Mouse (Mus musculus): ENCODE data around the gene Ttll11. TPM values are rescaled to one million over a fixed set of nuclear protein-coding genes. Genes with fewer than 3 reads are reported as not detected.

The Ttll11 gene
- polyA plus RNA-seq, 1 experiment, result 0.46 TPM

GRCm38 (mm10) chr2:35713460-35713859 lies 266.3 kb downstream of the Ttll11 start:
- 91% methylated on average over 7 of the region's 7 CpGs for WGBS
- Histone ChIP-seq H3K27ac (ENCODE audit: control insufficient read depth, insufficient read depth, low read length) (no peak overlapping the region), H3K36me3 (ENCODE audit: control insufficient read depth, insufficient read depth, low read length) (no peaks in the 10 kb centered on the region), H3K4me1 (replicated peaks; ENCODE audit: control insufficient read depth, insufficient read depth, low read length) (peaks cover 17% of the 10 kb centered on the region), H3K27me3 (ENCODE audit: control insufficient read depth, insufficient read depth, low read length) (no peaks in the 10 kb centered on the region), H3K4me3 (ENCODE audit: control insufficient read depth, insufficient read depth, low read length) (no peak overlapping the region)
- TF ChIP-seq CTCF (IDR thresholded peaks at IDR 0.05; ENCODE audit: borderline replicate concordance, control insufficient read depth, extremely low read depth, insufficient read depth, low read length, poor library complexity) (no peak), POLR2A (IDR thresholded peaks at IDR 0.05; ENCODE audit: control insufficient read depth, extremely low read depth, insufficient read depth, low read length, poor library complexity) (no peak)
- no peak for DNase-seq

- H3K4me3 ChIP-seq (ENCODE audit: control insufficient read depth, insufficient read depth, low read length), result no peak overlapping the region
- no peak for TF ChIP-seq CTCF (IDR thresholded peaks at IDR 0.05; ENCODE audit: borderline replicate concordance, control insufficient read depth, extremely low read depth, insufficient read depth, low read length, poor library complexity)
- no peaks in the 10 kb centered on the region for H3K36me3 ChIP-seq (ENCODE audit: control insufficient read depth, insufficient read depth, low read length)
- H3K27ac ChIP-seq (ENCODE audit: control insufficient read depth, insufficient read depth, low read length), result no peak overlapping the region
- peaks cover 19% of the 10 kb centered on the region for H3K4me1 ChIP-seq (replicated peaks; ENCODE audit: control insufficient read depth, insufficient read depth, low read length)
- no peaks in the 10 kb centered on the region for H3K27me3 ChIP-seq (ENCODE audit: control insufficient read depth, insufficient read depth, low read length)
- 95% methylated on average over 5 of the region's 5 CpGs for WGBS
- DNase-seq, result no peak
These were observed 267.1 kb downstream of the Ttll11 start for GRCm38 (mm10) chr2:35712611-35713010.

- DNase-seq, result no peak
- no peak overlapping the region for H3K4me3 ChIP-seq (ENCODE audit: control insufficient read depth, insufficient read depth, low read length)
- 99% methylated on average over 3 of the region's 3 CpGs for WGBS
- peaks cover 6% of the 10 kb centered on the region for H3K4me1 ChIP-seq (replicated peaks; ENCODE audit: control insufficient read depth, insufficient read depth, low read length)
- H3K36me3 ChIP-seq (ENCODE audit: control insufficient read depth, insufficient read depth, low read length), result no peaks in the 10 kb centered on the region
- TF ChIP-seq CTCF (IDR thresholded peaks at IDR 0.05; ENCODE audit: borderline replicate concordance, control insufficient read depth, extremely low read depth, insufficient read depth, low read length, poor library complexity) (no peak), POLR2A (IDR thresholded peaks at IDR 0.05; ENCODE audit: control insufficient read depth, extremely low read depth, insufficient read depth, low read length, poor library complexity) (no peak)
- H3K27ac ChIP-seq (ENCODE audit: control insufficient read depth, insufficient read depth, low read length), result no peak overlapping the region
- H3K27me3 ChIP-seq (ENCODE audit: control insufficient read depth, insufficient read depth, low read length), result no peaks in the 10 kb centered on the region
These were observed 276.5 kb downstream of the Ttll11 start for GRCm38 (mm10) chr2:35703241-35703640.

GRCm38 (mm10) chr2:35702608-35703007 lies 277.1 kb downstream of the Ttll11 start:
- TF ChIP-seq CTCF (IDR thresholded peaks at IDR 0.05; ENCODE audit: borderline replicate concordance, control insufficient read depth, extremely low read depth, insufficient read depth, low read length, poor library complexity) (no peak), POLR2A (IDR thresholded peaks at IDR 0.05; ENCODE audit: control insufficient read depth, extremely low read depth, insufficient read depth, low read length, poor library complexity) (no peak)
- WGBS, result 95% methylated on average over 6 of the region's 6 CpGs
- DNase-seq, result no peak
- Histone ChIP-seq H3K4me1 (replicated peaks; ENCODE audit: control insufficient read depth, insufficient read depth, low read length) (peaks cover 6% of the 10 kb centered on the region), H3K36me3 (ENCODE audit: control insufficient read depth, insufficient read depth, low read length) (no peaks in the 10 kb centered on the region), H3K27me3 (ENCODE audit: control insufficient read depth, insufficient read depth, low read length) (no peaks in the 10 kb centered on the region), H3K27ac (ENCODE audit: control insufficient read depth, insufficient read depth, low read length) (no peak overlapping the region), H3K4me3 (ENCODE audit: control insufficient read depth, insufficient read depth, low read length) (no peak overlapping the region)

- TF ChIP-seq CTCF (IDR thresholded peaks at IDR 0.05; ENCODE audit: borderline replicate concordance, control insufficient read depth, extremely low read depth, insufficient read depth, low read length, poor library complexity) (no peak), POLR2A (IDR thresholded peaks at IDR 0.05; ENCODE audit: control insufficient read depth, extremely low read depth, insufficient read depth, low read length, poor library complexity) (no peak)
- WGBS, result 94% methylated on average over 7 of the region's 7 CpGs
- no peak overlapping the region for H3K4me3 ChIP-seq (ENCODE audit: control insufficient read depth, insufficient read depth, low read length)
- no peaks in the 10 kb centered on the region for H3K36me3 ChIP-seq (ENCODE audit: control insufficient read depth, insufficient read depth, low read length)
- DNase-seq, result no peak
- no peaks in the 10 kb centered on the region for H3K27me3 ChIP-seq (ENCODE audit: control insufficient read depth, insufficient read depth, low read length)
- peaks cover 6% of the 10 kb centered on the region for H3K4me1 ChIP-seq (replicated peaks; ENCODE audit: control insufficient read depth, insufficient read depth, low read length)
- H3K27ac ChIP-seq (ENCODE audit: control insufficient read depth, insufficient read depth, low read length), result no peak overlapping the region
These were observed 277.7 kb downstream of the Ttll11 start for GRCm38 (mm10) chr2:35702001-35702400.

Other genes with a start within 250 kb of the Ttll11 start
- gene Ndufa8, start 69.5 kb upstream of the Ttll11 start, polyA plus RNA-seq (2012; rRNA removed), result 75.4 and 83.9 TPM in 2 replicates
- 0.26 TPM in 1 of 2 replicates, not detected in the other for gene Morn5, start 69.5 kb upstream of the Ttll11 start, polyA plus RNA-seq (2012; rRNA removed)
- 0.58 and 0.68 TPM in 2 replicates for gene Lhx6, start 125.5 kb upstream of the Ttll11 start, polyA plus RNA-seq (2012; rRNA removed)
- 26.9 and 29.3 TPM in 2 replicates for gene Mrrf, start 156.5 kb upstream of the Ttll11 start, polyA plus RNA-seq (2012; rRNA removed)
- 14.2 and 14.8 TPM in 2 replicates for gene Rbm18, start 156.9 kb upstream of the Ttll11 start, polyA plus RNA-seq (2012; rRNA removed)